Mouse (Mus musculus) subcutaneous adipose tissue, adult 2 months (tissue): ENCODE results near the gene Opn1mw. TPM values are rescaled to one million over a fixed set of nuclear protein-coding genes. Genes with fewer than 3 reads are reported as not detected.

ENCODE experiments used
- polyA plus RNA-seq: library from polyadenylated mRNA; depleted of rRNA; stranded (reverse); fragments of >200 nt; gene quantifications from 2 replicates; pipeline ENCODE4 v1.2.3, GENCODE M21; 2012; ENCODE audit warnings: low replicate concordance; rRNA removed

Opn1mw gene
- not detected in 2 replicates for polyA plus RNA-seq

GRCm38 (mm10) chrX:74127164-74127563 is at the start of gene Opn1mw:
Gene Opn1mw (plus strand): TSS chrX:74127464.

DNA sequence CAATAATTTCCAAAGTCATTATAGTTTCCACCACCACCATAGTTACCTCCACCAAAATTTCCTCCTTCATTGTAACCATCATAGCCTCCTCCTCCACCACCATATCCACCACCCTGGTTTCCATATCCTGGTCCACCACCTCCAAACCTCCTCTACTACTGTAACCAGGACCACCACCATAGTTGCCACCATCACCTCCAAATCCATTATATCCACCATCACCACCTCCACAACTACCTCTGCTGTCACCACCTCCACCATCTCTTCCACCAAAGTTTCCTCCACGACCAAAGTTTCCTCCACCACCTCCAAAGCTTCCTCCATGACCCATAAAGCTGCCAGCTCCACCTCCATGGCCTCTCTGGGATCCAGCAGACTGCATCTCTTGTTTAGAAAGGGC is 8.0 kb downstream of the Opn1mw start, which contains the start of gene Mecp2:
Mecp2 (minus strand) TSS at position 101 of the 400 bp plus-strand sequence.

GRCm38 (mm10) chrX:74167738-74168137 is 40.5 kb downstream of the Opn1mw start, which contains the start of gene Tex28:
Gene Tex28 (minus strand): TSS chrX:74167838.

GRCm38 (mm10) chrX:74176959-74177358 is 49.7 kb downstream of the Opn1mw start, which contains the start of gene Tktl1:
Gene Tktl1 (plus strand): TSS chrX:74177259.

Other genes starting within 250 kb of the Opn1mw start
- gene Avpr2, start 235.4 kb upstream of the Opn1mw start, polyA plus RNA-seq, result 0.05 TPM in 1 of 2 replicates, not detected in the other
- gene L1cam, start 231.4 kb upstream of the Opn1mw start, polyA plus RNA-seq, result 1.7 and 5.3 TPM in 2 replicates
- gene Arhgap4, start 205.6 kb upstream of the Opn1mw start, polyA plus RNA-seq, result 12.7 and 18.0 TPM in 2 replicates
- gene Naa10, start 205.5 kb upstream of the Opn1mw start, polyA plus RNA-seq, result 69.5 and 110 TPM in 2 replicates
- gene Renbp, start 196.6 kb upstream of the Opn1mw start, polyA plus RNA-seq, result 15.6 and 30.8 TPM in 2 replicates
- gene Hcfc1, start 161.1 kb upstream of the Opn1mw start, polyA plus RNA-seq, result 31.8 and 88.6 TPM in 2 replicates
- gene Irak1, start 103.5 kb upstream of the Opn1mw start, polyA plus RNA-seq, result 170 and 267 TPM in 2 replicates
- 4.6 and 11.3 TPM in 2 replicates for gene Mecp2, start 7.9 kb downstream of the Opn1mw start, polyA plus RNA-seq
- gene Tex28, start 40.4 kb downstream of the Opn1mw start, polyA plus RNA-seq, result not detected in 2 replicates
- 0.04 TPM in 1 of 2 replicates, not detected in the other for gene Tktl1, start 49.8 kb downstream of the Opn1mw start, polyA plus RNA-seq
- gene Flna, start 122.4 kb downstream of the Opn1mw start, polyA plus RNA-seq, result 658 and 2,331 TPM in 2 replicates
- 47.9 and 80.7 TPM in 2 replicates for gene Emd, start 127.2 kb downstream of the Opn1mw start, polyA plus RNA-seq
- 1,145 and 2,013 TPM in 2 replicates for gene Rpl10, start 143.3 kb downstream of the Opn1mw start, polyA plus RNA-seq
- gene Taz, start 154.4 kb downstream of the Opn1mw start, polyA plus RNA-seq, result 99.6 and 120 TPM in 2 replicates
- gene Dnase1l1, start 154.9 kb downstream of the Opn1mw start, polyA plus RNA-seq, result 26.7 and 40.0 TPM in 2 replicates
- 337 and 396 TPM in 2 replicates for gene Atp6ap1, start 169.6 kb downstream of the Opn1mw start, polyA plus RNA-seq
- 291 and 322 TPM in 2 replicates for gene Gdi1, start 177.5 kb downstream of the Opn1mw start, polyA plus RNA-seq
- gene Fam50a, start 185.6 kb downstream of the Opn1mw start, polyA plus RNA-seq, result 15.7 and 15.8 TPM in 2 replicates
- gene Plxna3, start 201.6 kb downstream of the Opn1mw start, polyA plus RNA-seq, result 14.5 and 58.4 TPM in 2 replicates
- gene Lage3, start 226.2 kb downstream of the Opn1mw start, polyA plus RNA-seq, result 101 and 103 TPM in 2 replicates
- 49.5 and 56.3 TPM in 2 replicates for gene Ubl4a, start 245.8 kb downstream of the Opn1mw start, polyA plus RNA-seq
- gene Slc10a3, start 245.9 kb downstream of the Opn1mw start, polyA plus RNA-seq, result 25.2 and 30.4 TPM in 2 replicates